Mouse (Mus musculus): ENCODE measurements around the gene Ccdc54. TPM values are rescaled to one million over a fixed set of nuclear protein-coding genes. Genes with fewer than 3 reads are reported as not detected.

The Ccdc54 gene
- polyA plus RNA-seq (2012; rRNA removed), result 0.36 and 0.70 TPM in 2 replicates

GRCm38 (mm10) chr16:50591054-50591453 is at the start of gene Ccdc54:
Gene Ccdc54, minus strand, starts transcription at chr16:50591154.
- no peak for DNase-seq (ENCODE audit: low read depth)

GRCm38 (mm10) chr16:50632585-50632984 is 41.6 kb upstream of the Ccdc54 start:
- no peak for DNase-seq (ENCODE audit: low read depth)

- no peak for DNase-seq (ENCODE audit: low read depth)
Observed at GRCm38 (mm10) chr16:50615569-50615968, 24.6 kb upstream of the Ccdc54 start.

- DNase-seq (ENCODE audit: low read depth), result no peak
Observed at GRCm38 (mm10) chr16:50612944-50613343, 22.0 kb upstream of the Ccdc54 start.

- DNase-seq (ENCODE audit: low read depth), result no peak
Observed at GRCm38 (mm10) chr16:50610580-50610979, 19.6 kb upstream of the Ccdc54 start.

- DNase-seq (ENCODE audit: low read depth), result no peak
Observed at GRCm38 (mm10) chr16:50607776-50608562, 17.0 kb upstream of the Ccdc54 start.

GRCm38 (mm10) chr16:50604826-50605225 is 13.9 kb upstream of the Ccdc54 start:
- DNase-seq (ENCODE audit: low read depth), result no peak

- no peak for DNase-seq (ENCODE audit: low read depth)
Observed at GRCm38 (mm10) chr16:50601947-50602346, 11.0 kb upstream of the Ccdc54 start.

GRCm38 (mm10) chr16:50600665-50601064 is 9.7 kb upstream of the Ccdc54 start:
- no peak for DNase-seq (ENCODE audit: low read depth)

GRCm38 (mm10) chr16:50596679-50597078 is 5.7 kb upstream of the Ccdc54 start:
- no peak for DNase-seq (ENCODE audit: low read depth)

- no peak for DNase-seq (ENCODE audit: low read depth)
Observed at GRCm38 (mm10) chr16:50596171-50596570, 5.2 kb upstream of the Ccdc54 start.

GRCm38 (mm10) chr16:50594876-50595275 is 3.9 kb upstream of the Ccdc54 start:
- DNase-seq (ENCODE audit: low read depth), result no peak

GRCm38 (mm10) chr16:50593361-50593760 is 2.4 kb upstream of the Ccdc54 start:
- DNase-seq (ENCODE audit: low read depth), result no peak

- no peak for DNase-seq (ENCODE audit: low read depth)
Observed at GRCm38 (mm10) chr16:50589574-50590151, 1.3 kb downstream of the Ccdc54 start.

- no peak for DNase-seq (ENCODE audit: low read depth)
Observed at GRCm38 (mm10) chr16:50588191-50588590, 2.8 kb downstream of the Ccdc54 start.

GRCm38 (mm10) chr16:50587139-50587538 is 3.8 kb downstream of the Ccdc54 start:
- no peak for DNase-seq (ENCODE audit: low read depth)

GRCm38 (mm10) chr16:50578361-50578760 is 12.6 kb downstream of the Ccdc54 start:
- DNase-seq (ENCODE audit: low read depth), result no peak

- no peak for DNase-seq (ENCODE audit: low read depth)
Observed at GRCm38 (mm10) chr16:50572557-50572956, 18.4 kb downstream of the Ccdc54 start.

GRCm38 (mm10) chr16:50559163-50559771 is 31.7 kb downstream of the Ccdc54 start:
- DNase-seq (ENCODE audit: low read depth), result no peak

- DNase-seq (ENCODE audit: low read depth), result no peak
Observed at GRCm38 (mm10) chr16:50553828-50554227, 37.1 kb downstream of the Ccdc54 start.

GRCm38 (mm10) chr16:50551871-50552528 is 39.0 kb downstream of the Ccdc54 start:
- no peak for DNase-seq (ENCODE audit: low read depth)

- no peak for DNase-seq (ENCODE audit: low read depth)
Observed at GRCm38 (mm10) chr16:50550927-50551326, 40.0 kb downstream of the Ccdc54 start.
